Mouse (Mus musculus): ENCODE data around the gene Cypt15. TPM values are rescaled to one million over a fixed set of nuclear protein-coding genes. Genes with fewer than 3 reads are reported as not detected.
"Not testable (repeated sequence)": the region's sequence is repeated elsewhere in the genome, so short reads cannot be mapped to it uniquely, and the experiment has no call there.

Gene Cypt15
- not detected for total RNA-seq (2022)

GRCm38 (mm10) chrX:39345967-39346366 is at the start of gene Cypt15:
Cypt15 (plus strand) TSS chrX:39346267.
- not testable (repeated sequence) for DNase-seq (ENCODE audit: low spot score in 2 of 2)

- DNase-seq (ENCODE audit: low spot score in 2 of 2), result no peak
These were observed 24.9 kb downstream of the Cypt15 start for GRCm38 (mm10) chrX:39370932-39371331.

GRCm38 (mm10) chrX:39378830-39379229 is 32.8 kb downstream of the Cypt15 start:
- peak in 1 of 2 experiments; percentile 22 for DNase-seq (ENCODE audit: low spot score in 2 of 2)

GRCm38 (mm10) chrX:39383806-39384205 is 37.7 kb downstream of the Cypt15 start:
- DNase-seq (ENCODE audit: low spot score in 2 of 2), result no peak
